Mouse (Mus musculus): ENCODE data around the gene Rasa3.

- TF ChIP-seq CTCF (conservative IDR thresholded peaks at IDR 0.05; ENCODE audit: insufficient read depth, insufficient read length, low read depth, low read length) (no peak), POLR2A (IDR thresholded peaks at IDR 0.05; ENCODE audit: low read depth, low read length) (no peak)
These were observed 9.0 kb upstream of the Rasa3 start for GRCm38 (mm10) chr8:13686426-13686825.

Measured in kidney, adult 2 months (tissue).